Mouse (Mus musculus): ENCODE measurements around the gene Med16. TPM values are rescaled to one million over a fixed set of nuclear protein-coding genes. Genes with fewer than 3 reads are reported as not detected.

The Med16 gene
- total and polyA plus RNA-seq, 3 experiments, result 10.2 to 22.8 (median 12.1) TPM

DNA sequence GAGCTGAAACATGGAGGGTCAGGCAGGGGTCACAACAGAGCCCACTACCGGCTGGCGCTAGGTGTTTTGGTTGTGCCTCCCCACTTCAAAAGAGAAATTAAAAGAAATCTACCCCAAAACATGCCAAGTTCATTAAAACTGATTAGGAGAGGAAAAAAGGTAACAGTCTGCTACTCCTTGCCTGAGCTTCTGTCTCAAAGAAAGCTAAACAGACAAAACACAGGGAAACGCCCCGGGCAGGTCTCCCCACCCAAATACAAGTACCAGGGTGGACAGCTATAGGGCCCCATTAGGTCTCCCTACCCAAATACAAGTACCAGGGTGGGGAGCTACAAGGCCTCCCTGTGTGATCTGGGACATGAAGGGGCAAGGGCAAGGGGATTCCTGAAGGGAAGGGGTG is 1.8 kb upstream of the Med16 start, which contains the start of gene Gm26602:
TSS of gene Gm26602 (plus strand) at position 301 of the 400 bp plus-strand sequence.
- TF ChIP-seq BHLHE40 (IDR thresholded peaks at IDR 0.05; ENCODE audit: low read depth, low read length) (no peak), ETS1 (conservative IDR thresholded peaks at IDR 0.05; ENCODE audit: low read depth, low read length) (no peak), NRF1 (IDR thresholded peaks at IDR 0.05; ENCODE audit: low read depth, low read length) (no peak), JUND (conservative IDR thresholded peaks at IDR 0.05; ENCODE audit: low read depth, low read length) (no peak)
- Histone ChIP-seq H3K27ac (ENCODE audit: insufficient read depth, low read depth) (no peak within 1 kb of the TSS), H3K36me3 (replicated peaks in 1 of 2; ENCODE audit: control insufficient read depth in 1 of 2, insufficient read depth in 1 of 2, low read length in 1 of 2) (peaks cover 15 to 64% of the 10 kb centered on the region in 2 experiments), H3K79me2 (replicated peaks; ENCODE audit: control insufficient read depth, extremely low read depth, insufficient read depth, poor library complexity, severe bottlenecking) (no peaks in the 10 kb centered on the region), H3K4me2 (ENCODE audit: insufficient read depth, low read depth, poor library complexity, severe bottlenecking) (no peak within 1 kb of the TSS), H3K4me1 (ENCODE audit: control insufficient read depth in 1 of 2, insufficient read depth in 2 of 2) (peaks cover 11 to 32% of the 10 kb centered on the region in 2 experiments), H3K4me3 (replicated peaks in 1 of 3; ENCODE audit: low read depth in 2 of 3, low read length in 2 of 3, poor library complexity in 1 of 3) (no peak within 1 kb of the TSS), H3K9me3 (replicated peaks; ENCODE audit: low read length) (no peaks in the 10 kb centered on the region), H3K27me3 (replicated peaks) (no peaks in the 10 kb centered on the region), H3K9ac (ENCODE audit: insufficient read depth, low read depth) (no peak within 1 kb of the TSS)
- in situ Hi-C loops (cut with MboI; ENCODE audit: low pct_ligation_motif_present, low pct_unique_long_range_greater_than_20kb, low sequenced_read_pairs) (no loop called here), dilution Hi-C loops (cut with MboI; ENCODE audit: extremely low pct_ligation_motif_present, extremely low pct_unique_long_range_greater_than_20kb, low sequenced_read_pairs) (no loop called here)
- DNase-seq (ENCODE audit: extremely low read depth), result no peak

DNA sequence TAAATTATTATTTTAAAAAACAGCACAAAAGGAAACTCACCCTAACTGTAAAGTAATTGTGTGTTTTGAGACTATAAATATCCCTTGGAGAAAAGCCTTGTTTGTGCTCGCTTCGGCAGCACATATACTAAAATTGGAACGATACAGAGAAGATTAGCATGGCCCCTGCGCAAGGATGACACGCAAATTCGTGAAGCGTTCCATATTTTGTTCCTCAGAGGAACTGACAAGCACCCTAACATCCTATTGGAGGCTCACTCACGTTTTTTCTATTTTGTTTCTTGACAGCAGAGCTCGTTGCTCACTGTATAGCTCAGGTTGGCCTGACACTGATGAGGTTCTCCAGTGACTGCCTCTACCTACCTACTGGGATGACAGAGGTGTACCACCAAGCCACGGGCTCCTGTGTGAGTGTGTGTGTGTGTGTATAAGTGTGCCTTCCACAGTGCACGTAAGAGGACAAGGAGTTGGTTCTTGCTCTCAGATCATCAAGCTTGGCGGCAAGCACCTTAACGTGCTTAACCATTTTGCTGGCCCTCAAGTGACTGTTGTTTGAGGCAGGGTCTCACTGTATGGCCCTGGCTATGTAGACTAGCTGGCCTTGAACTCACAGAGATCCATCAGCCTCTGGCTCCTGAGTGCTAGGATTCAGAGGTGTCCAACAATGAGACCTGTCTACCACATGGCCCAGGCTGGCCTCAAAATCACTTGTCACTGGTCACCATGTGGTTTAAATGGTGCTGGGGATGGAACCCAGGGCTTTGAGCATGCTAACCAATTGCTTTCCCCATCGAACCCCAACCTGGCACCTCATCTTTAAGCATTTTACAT is 584 bp upstream of the Med16 start:
- Histone ChIP-seq H3K4me2 (ENCODE audit: insufficient read depth, low read depth, poor library complexity, severe bottlenecking) (0 out of 2 replicates have a peak overlapping the region, but pooled peaks have one; percentile 17), H3K9me3 (replicated peaks; ENCODE audit: low read length) (peaks cover 5% of the 10 kb centered on the region), H3K4me3 (replicated peaks in 1 of 3; ENCODE audit: low read depth in 2 of 3, low read length in 2 of 3, poor library complexity in 1 of 3) (peak overlapping the region; percentile 9 to 68 (median 48)), H3K9ac (ENCODE audit: insufficient read depth, low read depth) (no peak overlapping the region), H3K79me2 (replicated peaks; ENCODE audit: control insufficient read depth, extremely low read depth, insufficient read depth, poor library complexity, severe bottlenecking) (no peaks in the 10 kb centered on the region), H3K4me1 (ENCODE audit: control insufficient read depth in 1 of 2, insufficient read depth in 2 of 2) (peaks cover 7 to 19% of the 10 kb centered on the region in 2 experiments), H3K27me3 (replicated peaks) (no peaks in the 10 kb centered on the region), H3K27ac (ENCODE audit: insufficient read depth, low read depth) (peak overlapping the region; percentile 42; the same call in 1 of the 2 replicates), H3K36me3 (replicated peaks in 1 of 2; ENCODE audit: control insufficient read depth in 1 of 2, insufficient read depth in 1 of 2, low read length in 1 of 2) (peaks cover 23 to 71% of the 10 kb centered on the region in 2 experiments)
- TF ChIP-seq ELF1 (IDR thresholded peaks at IDR 0.05; ENCODE audit: low read depth, low read length), result peak; percentile 90
- peak; percentile 99 for TF ChIP-seq TBP (conservative IDR thresholded peaks at IDR 0.05; ENCODE audit: low read depth, low read length)
- peak; percentile 50; the same call in 1 of the 2 replicates for TF ChIP-seq BHLHE40 (IDR thresholded peaks at IDR 0.05; ENCODE audit: low read depth, low read length)
- TF ChIP-seq GABPA (IDR thresholded peaks at IDR 0.05; ENCODE audit: insufficient replicate concordance, low read depth, low read length), result no peak
- TF ChIP-seq HCFC1 (IDR thresholded peaks at IDR 0.05; ENCODE audit: low read depth, low read length), result no peak
- TF ChIP-seq NRF1 (IDR thresholded peaks at IDR 0.05; ENCODE audit: low read depth, low read length), result peak; percentile 68
- no peak for TF ChIP-seq RCOR1 (conservative IDR thresholded peaks at IDR 0.05; ENCODE audit: low read depth, low read length)
- TF ChIP-seq MAFK (IDR thresholded peaks at IDR 0.05; ENCODE audit: insufficient replicate concordance, low read length), result peak; percentile 94
- no peak for TF ChIP-seq SMC3 (IDR thresholded peaks at IDR 0.05; ENCODE audit: low read depth, low read length)
- no peak for TF ChIP-seq EP300 (IDR thresholded peaks at IDR 0.05; ENCODE audit: low read length)
- no peak for TF ChIP-seq MAX (IDR thresholded peaks at IDR 0.05; ENCODE audit: low read length)
- no peak for TF ChIP-seq MEF2A (IDR thresholded peaks at IDR 0.05; ENCODE audit: borderline replicate concordance, low read depth, low read length)
- TF ChIP-seq SIN3A (IDR thresholded peaks at IDR 0.05; ENCODE audit: low read length), result no peak
- in situ Hi-C loops (cut with MboI; ENCODE audit: low pct_ligation_motif_present, low pct_unique_long_range_greater_than_20kb, low sequenced_read_pairs) (no loop called here), dilution Hi-C loops (cut with MboI; ENCODE audit: extremely low pct_ligation_motif_present, extremely low pct_unique_long_range_greater_than_20kb, low sequenced_read_pairs) (no loop called here)
- DNase-seq (ENCODE audit: extremely low read depth), result peak; percentile 62
